Mouse (Mus musculus): ENCODE measurements at regions not wholly inside any gene's neighbourhood (a gene's known extent, or its start where the extent isn't known, plus 50 kb on each side); places are given as distances from the start of the nearest gene placed in this dataset.

DNA sequence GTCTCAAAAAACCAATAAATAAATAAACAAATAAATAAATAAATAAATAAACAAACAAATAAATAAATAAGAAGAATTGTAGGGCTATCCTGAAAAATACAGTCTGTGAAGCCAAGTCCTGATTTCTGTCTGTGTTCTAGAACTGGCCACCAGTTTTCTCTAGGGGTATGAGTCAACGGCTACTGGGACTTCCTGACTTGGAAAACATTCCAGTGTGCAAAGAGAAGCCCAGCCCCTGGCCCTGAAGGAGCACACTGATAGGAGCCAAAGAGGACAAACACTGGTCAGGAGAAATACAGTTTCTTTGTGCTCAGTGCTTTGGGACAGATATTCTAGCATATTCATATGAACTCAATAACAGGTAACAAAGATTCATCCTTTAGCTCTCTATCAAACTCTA is 271.3 kb upstream of the Thbs1 start:
- Histone ChIP-seq H3K36me3 (no peaks in the 10 kb centered on the region), H3K27me3 (ENCODE audit: low read depth, poor library complexity, severe bottlenecking) (no peaks in the 10 kb centered on the region), H3K27ac (no peak overlapping the region), H3K9me3 (replicated peaks) (no peaks in the 10 kb centered on the region), H3K4me3 (no peak overlapping the region), H3K4me1 (no peaks in the 10 kb centered on the region)
- WGBS = 93% methylated on average over 1 of the region's 1 CpGs
- no peak for DNase-seq (ENCODE audit: low spot score)

DNA sequence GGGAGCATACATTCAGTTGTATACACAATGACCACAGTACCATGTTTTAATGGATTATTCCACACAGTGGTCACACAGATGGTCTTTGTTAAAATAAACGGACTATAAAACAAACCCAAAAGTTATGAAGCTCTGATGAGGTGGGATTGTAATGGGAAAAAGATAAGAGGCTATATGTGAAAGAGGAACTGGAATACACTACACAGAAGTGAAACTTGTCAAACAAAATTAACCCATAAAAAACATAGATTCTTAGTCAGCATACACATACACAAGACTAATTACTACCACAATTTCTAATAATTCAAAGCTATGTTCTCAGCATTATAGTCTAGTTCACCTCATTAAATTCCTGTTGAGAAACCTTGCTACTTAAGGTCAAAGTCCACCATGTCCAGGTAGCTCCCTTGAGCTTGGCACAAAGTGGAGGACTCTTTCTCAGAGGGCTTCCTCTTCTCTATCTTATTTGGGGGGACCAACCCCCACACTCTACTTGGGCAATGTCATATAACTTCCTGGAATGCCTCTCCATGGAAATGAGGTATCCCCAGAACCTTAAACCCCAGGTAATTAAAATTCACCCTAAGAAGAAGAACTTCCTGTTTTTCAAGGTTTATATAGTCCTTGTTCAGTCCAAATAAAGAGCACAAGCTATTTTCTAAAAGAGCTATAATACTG is 269.2 kb upstream of the Thbs1 start:
- Histone ChIP-seq H3K4me1 (no peaks in the 10 kb centered on the region), H3K9me3 (replicated peaks) (no peaks in the 10 kb centered on the region), H3K27ac (no peak overlapping the region), H3K4me3 (no peak overlapping the region), H3K27me3 (ENCODE audit: low read depth, poor library complexity, severe bottlenecking) (no peaks in the 10 kb centered on the region), H3K36me3 (no peaks in the 10 kb centered on the region)
- 83% methylated on average over 1 of the region's 1 CpGs for WGBS
- no peak for DNase-seq (ENCODE audit: low spot score)

DNA sequence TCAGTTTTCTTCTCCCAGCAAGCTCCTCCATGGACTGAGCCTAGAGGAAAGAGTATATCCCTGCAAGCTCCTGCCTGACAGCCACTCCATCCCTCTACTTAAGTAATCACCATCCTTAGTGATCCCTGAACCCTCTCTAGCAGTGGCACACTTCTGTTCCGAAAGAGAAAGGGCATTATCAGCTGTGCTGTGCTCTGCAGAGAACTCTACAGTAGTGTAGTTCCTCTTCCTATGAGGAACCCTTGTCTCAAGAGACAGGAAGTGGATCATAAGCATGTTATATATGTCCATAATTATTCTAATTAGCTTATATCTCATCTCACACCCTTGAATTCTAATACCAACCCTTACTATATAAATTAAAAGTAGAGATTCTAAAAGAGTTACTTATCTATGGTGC is 259.2 kb upstream of the Thbs1 start:
- H3K27me3 ChIP-seq (ENCODE audit: low read depth, poor library complexity, severe bottlenecking) = no peaks in the 10 kb centered on the region
- 71% methylated on average over 1 of the region's 1 CpGs for WGBS
- no peak for DNase-seq (ENCODE audit: low spot score)
- no peak overlapping the region for H3K4me3 ChIP-seq
- H3K9me3 ChIP-seq (replicated peaks) = no peaks in the 10 kb centered on the region
- no peak overlapping the region for H3K27ac ChIP-seq
- no peaks in the 10 kb centered on the region for H3K36me3 ChIP-seq
- H3K4me1 ChIP-seq = no peaks in the 10 kb centered on the region

DNA sequence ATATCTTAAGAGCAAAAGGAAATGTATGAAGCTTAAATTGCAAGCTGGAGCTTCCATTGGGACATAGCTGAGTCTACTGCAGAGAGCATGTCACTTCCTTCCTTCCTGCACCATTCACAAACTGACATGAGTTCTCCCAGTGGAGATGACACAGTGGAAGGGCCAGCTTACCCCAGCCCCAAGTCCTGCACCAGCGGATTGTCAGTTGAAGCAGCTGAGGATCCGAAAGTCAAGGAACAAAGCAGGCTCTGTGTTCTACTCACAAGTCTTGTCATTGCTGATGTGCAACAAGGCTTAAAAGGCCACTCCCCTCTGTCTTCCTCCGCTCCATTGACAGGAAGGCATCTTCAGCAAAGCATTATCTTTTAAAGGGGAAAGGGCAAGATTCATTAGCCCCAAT is 249.4 kb upstream of the Thbs1 start:
- no peaks in the 10 kb centered on the region for H3K36me3 ChIP-seq
- no peaks in the 10 kb centered on the region for H3K27me3 ChIP-seq (ENCODE audit: low read depth, poor library complexity, severe bottlenecking)
- 90% methylated on average over 3 of the region's 3 CpGs for WGBS
- H3K4me1 ChIP-seq = no peaks in the 10 kb centered on the region
- no peak overlapping the region for H3K4me3 ChIP-seq
- H3K27ac ChIP-seq = no peak overlapping the region
- H3K9me3 ChIP-seq (replicated peaks) = no peaks in the 10 kb centered on the region
- DNase-seq (ENCODE audit: low spot score) = no peak

DNA sequence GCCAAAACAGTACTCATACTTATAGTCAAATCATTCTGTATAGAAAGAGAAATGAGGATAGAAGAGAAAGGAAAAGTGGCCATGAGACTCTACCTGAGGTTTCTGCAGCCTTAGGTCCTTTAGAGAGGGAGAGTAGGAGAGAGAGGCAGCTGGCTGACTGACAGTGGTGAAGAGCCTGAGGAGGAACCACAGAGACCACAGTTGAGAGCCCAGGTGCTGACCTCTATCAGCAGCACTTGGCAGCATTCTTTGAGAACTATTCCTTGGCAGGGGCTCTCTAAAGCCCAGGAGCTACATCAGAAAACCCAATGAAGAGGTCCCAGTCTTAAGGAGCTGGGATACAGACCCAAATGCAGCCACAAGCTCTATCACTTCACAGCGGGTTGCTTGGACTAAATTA is 246.6 kb upstream of the Thbs1 start:
- H3K9me3 ChIP-seq (replicated peaks) = no peaks in the 10 kb centered on the region
- no peaks in the 10 kb centered on the region for H3K4me1 ChIP-seq
- WGBS = 83% methylated on average over 1 of the region's 1 CpGs
- H3K27me3 ChIP-seq (ENCODE audit: low read depth, poor library complexity, severe bottlenecking) = no peaks in the 10 kb centered on the region
- no peak overlapping the region for H3K4me3 ChIP-seq
- no peak overlapping the region for H3K27ac ChIP-seq
- DNase-seq (ENCODE audit: low spot score) = no peak
- no peaks in the 10 kb centered on the region for H3K36me3 ChIP-seq

DNA sequence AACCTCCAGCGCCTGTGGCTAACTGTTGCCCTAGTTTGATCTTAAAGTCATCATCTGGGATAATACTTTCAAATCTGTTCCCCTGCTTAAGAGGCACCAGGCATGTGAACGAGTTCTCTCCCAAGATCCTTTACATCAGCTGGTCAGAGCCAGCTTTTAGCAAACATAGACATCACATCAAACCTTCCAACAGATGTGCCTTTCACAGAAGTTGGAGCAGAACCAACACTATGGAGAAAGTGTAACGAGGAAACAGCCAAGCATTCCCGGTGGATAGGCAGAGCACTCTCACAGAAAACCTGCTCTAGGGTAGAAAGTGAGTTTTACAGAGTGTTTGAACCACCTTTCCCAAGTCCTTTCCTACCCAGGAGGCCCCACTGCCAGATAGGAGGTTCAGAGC is 244.7 kb upstream of the Thbs1 start:
- peak overlapping the region; percentile 23; the same call in 1 of the 2 replicates for H3K27ac ChIP-seq
- no peaks in the 10 kb centered on the region for H3K9me3 ChIP-seq (replicated peaks)
- 83% methylated on average over 4 of the region's 4 CpGs for WGBS
- DNase-seq (ENCODE audit: low spot score) = no peak
- no peak overlapping the region for H3K4me3 ChIP-seq
- no peaks in the 10 kb centered on the region for H3K36me3 ChIP-seq
- no peaks in the 10 kb centered on the region for H3K27me3 ChIP-seq (ENCODE audit: low read depth, poor library complexity, severe bottlenecking)
- no peaks in the 10 kb centered on the region for H3K4me1 ChIP-seq

DNA sequence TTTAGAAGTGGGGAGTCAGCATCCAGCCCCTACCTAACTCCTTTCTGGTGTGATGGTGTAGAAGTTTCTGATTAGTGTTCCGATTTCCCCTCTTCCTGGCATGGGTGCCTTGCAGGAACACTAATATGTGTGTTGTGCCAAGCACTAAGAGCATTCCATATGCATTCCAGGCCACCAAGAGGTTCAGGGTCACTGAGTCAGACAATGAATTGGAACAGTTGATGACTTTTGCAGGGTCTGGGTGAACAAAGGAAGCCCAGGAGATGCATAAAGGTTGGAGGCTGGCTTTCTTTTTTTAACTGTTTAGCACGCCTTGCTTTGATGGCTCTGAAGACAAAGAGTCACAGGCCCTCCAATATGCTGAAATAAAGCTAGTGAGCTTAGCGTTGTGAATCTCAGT is 244.3 kb upstream of the Thbs1 start:
- no peaks in the 10 kb centered on the region for H3K27me3 ChIP-seq (ENCODE audit: low read depth, poor library complexity, severe bottlenecking)
- DNase-seq (ENCODE audit: low spot score) = no peak
- no peaks in the 10 kb centered on the region for H3K9me3 ChIP-seq (replicated peaks)
- no peaks in the 10 kb centered on the region for H3K4me1 ChIP-seq
- H3K36me3 ChIP-seq = no peaks in the 10 kb centered on the region
- peak overlapping the region; percentile 23; the same call in 1 of the 2 replicates for H3K27ac ChIP-seq
- WGBS = 89% methylated on average over 3 of the region's 3 CpGs
- no peak overlapping the region for H3K4me3 ChIP-seq

DNA sequence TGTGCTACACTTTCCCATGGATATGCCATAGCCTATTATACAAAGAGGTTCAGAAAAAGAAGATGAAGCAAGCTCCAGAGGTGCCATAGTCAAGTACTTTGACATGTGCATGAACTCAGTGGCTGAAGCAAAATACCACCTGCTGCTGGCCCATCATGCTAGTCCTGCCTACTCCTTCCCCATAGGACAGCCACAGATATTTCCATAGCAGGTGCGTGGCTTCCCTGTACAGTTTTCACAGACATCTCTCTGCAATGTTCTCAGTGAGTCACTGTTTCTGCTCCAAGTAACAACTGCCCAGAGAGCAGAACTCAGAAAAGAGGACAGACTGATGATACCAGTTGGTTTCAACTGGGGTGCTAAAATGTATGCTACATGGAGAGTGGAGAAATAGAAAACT is 242.8 kb upstream of the Thbs1 start:
- Histone ChIP-seq H3K9me3 (replicated peaks) (no peaks in the 10 kb centered on the region), H3K4me3 (no peak overlapping the region), H3K36me3 (no peaks in the 10 kb centered on the region), H3K27ac (no peak overlapping the region), H3K27me3 (ENCODE audit: low read depth, poor library complexity, severe bottlenecking) (no peaks in the 10 kb centered on the region), H3K4me1 (no peaks in the 10 kb centered on the region)
- DNase-seq (ENCODE audit: low spot score) = no peak
- WGBS = 93% methylated on average over 1 of the region's 1 CpGs

DNA sequence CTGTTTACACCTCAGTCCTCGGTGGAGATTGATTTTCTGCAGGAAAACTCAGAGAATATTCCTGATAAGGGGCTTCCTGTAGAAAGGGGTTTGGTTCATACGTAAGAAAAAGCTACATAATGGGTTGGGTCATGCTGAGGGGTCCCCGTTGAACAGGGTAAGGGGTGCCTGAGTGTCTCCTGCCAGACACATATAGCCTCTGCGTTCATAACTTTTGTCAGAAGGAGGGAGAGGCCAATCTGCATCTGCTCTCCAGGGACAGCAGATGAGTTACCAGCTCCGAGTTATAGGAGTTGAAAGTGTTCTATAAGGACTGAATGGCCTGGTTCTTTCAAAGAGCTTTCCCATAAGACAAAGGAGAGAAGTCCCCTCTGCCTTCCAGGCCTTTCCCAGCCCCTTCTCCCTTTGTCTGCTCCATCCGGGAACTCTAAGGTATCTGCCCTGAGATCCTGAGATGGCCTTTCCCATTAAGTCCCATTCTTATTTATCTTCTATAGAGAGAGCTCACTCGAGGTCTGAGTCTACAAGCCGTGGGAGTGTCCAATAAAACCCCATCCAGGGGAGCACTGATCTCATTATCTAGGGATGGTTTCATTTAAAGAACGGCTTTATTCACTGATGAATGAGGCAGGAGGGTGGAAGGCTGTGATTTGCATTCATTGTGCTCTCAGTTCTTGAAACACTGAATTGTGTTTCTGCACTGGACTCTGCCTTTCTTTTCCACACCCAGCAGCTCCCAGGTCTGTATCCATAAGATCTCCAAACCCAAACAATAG is 240.0 kb upstream of the Thbs1 start:
- Histone ChIP-seq H3K27ac (no peak overlapping the region), H3K36me3 (no peaks in the 10 kb centered on the region), H3K27me3 (ENCODE audit: low read depth, poor library complexity, severe bottlenecking) (no peaks in the 10 kb centered on the region), H3K9me3 (replicated peaks) (no peaks in the 10 kb centered on the region), H3K4me1 (no peaks in the 10 kb centered on the region), H3K4me3 (no peak overlapping the region)
- WGBS = 76% methylated on average over 9 of the region's 9 CpGs
- no peak for DNase-seq (ENCODE audit: low spot score)

DNA sequence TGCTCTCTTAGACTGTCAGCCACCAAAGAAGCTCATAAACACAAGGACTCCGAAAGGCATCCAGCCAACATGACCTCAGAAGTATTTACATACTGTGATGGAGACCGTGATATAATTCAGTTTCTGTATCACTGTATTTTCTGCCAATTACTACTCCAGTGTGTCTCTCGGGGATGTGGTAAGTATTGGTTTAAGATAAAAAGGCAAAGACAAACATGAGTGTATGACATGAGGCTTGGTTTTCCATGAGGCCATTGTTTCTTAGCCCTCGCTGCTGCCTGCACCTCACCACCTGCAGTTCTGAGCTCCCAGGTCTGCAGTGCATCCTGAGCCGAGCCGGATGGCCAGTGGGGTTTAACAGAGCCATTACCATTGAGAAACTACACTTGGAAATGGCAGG is 233.9 kb upstream of the Thbs1 start:
- H3K27me3 ChIP-seq (ENCODE audit: low read depth, poor library complexity, severe bottlenecking) = no peaks in the 10 kb centered on the region
- no peaks in the 10 kb centered on the region for H3K9me3 ChIP-seq (replicated peaks)
- H3K4me3 ChIP-seq = no peak overlapping the region
- no peak for DNase-seq (ENCODE audit: low spot score)
- H3K27ac ChIP-seq = no peak overlapping the region
- H3K4me1 ChIP-seq = no peaks in the 10 kb centered on the region
- 89% methylated on average over 6 of the region's 6 CpGs for WGBS
- H3K36me3 ChIP-seq = no peaks in the 10 kb centered on the region

DNA sequence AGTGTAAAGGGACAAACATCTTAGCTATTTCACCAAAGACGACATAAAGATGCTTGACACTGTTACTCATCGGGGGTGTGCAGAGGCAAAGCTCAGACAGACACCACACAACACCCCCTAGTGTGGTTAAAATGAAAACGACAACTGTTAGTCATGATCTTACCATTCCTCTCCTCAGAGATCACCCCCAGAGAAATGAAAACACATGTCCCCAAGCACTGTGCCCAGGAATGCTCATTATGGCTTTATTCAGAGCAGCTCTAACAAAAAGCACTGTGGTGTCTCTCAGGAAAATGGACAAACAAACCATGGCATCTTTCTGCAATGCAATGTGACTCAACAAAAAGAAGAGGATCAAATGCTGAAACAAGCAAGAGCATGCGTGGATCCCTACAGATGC is 229.5 kb upstream of the Thbs1 start:
- Histone ChIP-seq H3K4me3 (no peak overlapping the region), H3K36me3 (no peaks in the 10 kb centered on the region), H3K9me3 (replicated peaks) (no peaks in the 10 kb centered on the region), H3K27ac (no peak overlapping the region), H3K4me1 (no peaks in the 10 kb centered on the region), H3K27me3 (ENCODE audit: low read depth, poor library complexity, severe bottlenecking) (no peaks in the 10 kb centered on the region)
- 78% methylated on average over 4 of the region's 4 CpGs for WGBS
- no peak for DNase-seq (ENCODE audit: low spot score)

DNA sequence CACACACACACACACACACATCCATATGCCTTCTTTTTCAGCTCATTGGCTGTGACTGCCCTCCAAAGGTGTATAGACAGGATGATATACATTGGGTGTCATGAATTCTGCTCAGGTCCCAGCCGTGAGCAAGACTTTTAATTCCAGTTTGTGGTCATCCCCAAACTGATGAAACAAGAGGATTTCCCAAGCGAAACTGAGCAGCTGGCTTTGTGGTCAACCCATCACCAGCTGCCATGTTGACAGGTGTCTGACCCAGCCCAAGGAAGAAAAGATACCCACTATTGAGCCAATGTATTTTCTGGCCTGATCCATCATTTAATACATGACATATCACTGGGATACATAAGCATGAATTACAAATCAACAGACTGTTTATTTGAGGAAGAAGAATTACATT is 228.8 kb upstream of the Thbs1 start:
- no peak for DNase-seq (ENCODE audit: low spot score)
- Histone ChIP-seq H3K9me3 (replicated peaks) (no peaks in the 10 kb centered on the region), H3K36me3 (no peaks in the 10 kb centered on the region), H3K4me3 (no peak overlapping the region), H3K4me1 (no peaks in the 10 kb centered on the region), H3K27ac (no peak overlapping the region), H3K27me3 (ENCODE audit: low read depth, poor library complexity, severe bottlenecking) (no peaks in the 10 kb centered on the region)
- 80% methylated on average over 2 of the region's 2 CpGs for WGBS

DNA sequence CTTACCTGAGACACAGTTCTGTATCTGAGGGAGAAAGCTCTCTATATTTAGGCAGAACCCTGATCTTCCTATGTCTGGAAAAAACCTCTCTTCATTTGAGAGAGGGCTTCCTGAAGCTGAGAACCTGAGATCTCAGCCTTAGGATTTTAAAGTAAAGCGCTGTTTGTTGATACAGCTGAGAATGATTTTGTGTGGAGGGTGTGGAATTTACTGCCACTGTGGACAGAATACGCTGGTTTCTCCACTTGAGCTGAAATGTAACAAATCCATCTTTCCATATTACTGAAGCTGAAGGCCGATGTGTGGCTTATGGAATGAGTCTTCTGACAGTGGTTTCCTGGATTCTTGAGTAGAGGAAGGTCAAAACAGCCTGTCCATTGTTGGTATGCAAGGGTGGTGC is 225.2 kb upstream of the Thbs1 start:
- H3K27ac ChIP-seq = no peak overlapping the region
- no peaks in the 10 kb centered on the region for H3K36me3 ChIP-seq
- no peaks in the 10 kb centered on the region for H3K9me3 ChIP-seq (replicated peaks)
- no peaks in the 10 kb centered on the region for H3K27me3 ChIP-seq (ENCODE audit: low read depth, poor library complexity, severe bottlenecking)
- WGBS = 81% methylated on average over 3 of the region's 3 CpGs
- no peak for DNase-seq (ENCODE audit: low spot score)
- H3K4me1 ChIP-seq = no peaks in the 10 kb centered on the region
- H3K4me3 ChIP-seq = no peak overlapping the region
